Mouse (Mus musculus): ENCODE measurements around the gene Gm20517. TPM values are rescaled to one million over a fixed set of nuclear protein-coding genes. Genes with fewer than 3 reads are reported as not detected.

Gm20517 gene
- polyA plus RNA-seq, 1 experiment = 1.5 TPM

GRCm38 (mm10) chr17:47602289-47602688 lies 9.1 kb upstream of the Gm20517 start:
- no peak overlapping the region for H3K4me3 ChIP-seq
- H3K27me3 ChIP-seq (ENCODE audit: control insufficient read depth, insufficient read depth, insufficient read length) = no peaks in the 10 kb centered on the region
- peaks cover 31% of the 10 kb centered on the region for H3K36me3 ChIP-seq (ENCODE audit: control insufficient read depth, insufficient read depth)
- H3K79me2 ChIP-seq (ENCODE audit: control insufficient read depth, insufficient read depth) = no peaks in the 10 kb centered on the region
- H3ac ChIP-seq (ENCODE audit: control insufficient read depth, insufficient read length) = no peak overlapping the region
- TF ChIP-seq CEBPB (IDR thresholded peaks at IDR 0.05; ENCODE audit: insufficient read depth, poor library complexity, severe bottlenecking) = no peak
- peak; percentile 69 for TF ChIP-seq POLR2AphosphoS2 (IDR thresholded peaks at IDR 0.05; ENCODE audit: insufficient read length, low read depth)
- TF ChIP-seq MYOD1 (IDR thresholded peaks at IDR 0.05; ENCODE audit: control insufficient read depth in 1 of 3, insufficient read length in 2 of 3, low read depth in 2 of 3) = no peak
- no peak overlapping the region for H3K4me2 ChIP-seq (ENCODE audit: low read depth)

GRCm38 (mm10) chr17:47606220-47606619 lies 5.2 kb upstream of the Gm20517 start:
- TF ChIP-seq MYOG (IDR thresholded peaks at IDR 0.05; ENCODE audit: control insufficient read depth in 1 of 3, insufficient read depth in 1 of 3, insufficient read length in 2 of 3, low read depth in 2 of 3) = no peak
- no peak overlapping the region for H3K4me2 ChIP-seq (ENCODE audit: low read depth)
- peaks cover 11% of the 10 kb centered on the region for H3K36me3 ChIP-seq (ENCODE audit: control insufficient read depth, insufficient read depth)
- H3K79me2 ChIP-seq (ENCODE audit: control insufficient read depth, insufficient read depth) = peaks cover 25% of the 10 kb centered on the region
- no peaks in the 10 kb centered on the region for H3K27me3 ChIP-seq (ENCODE audit: control insufficient read depth, insufficient read depth, insufficient read length)
- H3ac ChIP-seq (ENCODE audit: control insufficient read depth, insufficient read length) = no peak overlapping the region
- H3K4me3 ChIP-seq = no peak overlapping the region

- Histone ChIP-seq H3K27me3 (ENCODE audit: control insufficient read depth, insufficient read depth, insufficient read length) (no peaks in the 10 kb centered on the region), H3ac (ENCODE audit: control insufficient read depth, insufficient read length) (no peak overlapping the region), H3K4me2 (ENCODE audit: low read depth) (peak overlapping the region; percentile 87), H3K4me3 (peak overlapping the region; percentile 82), H3K79me2 (ENCODE audit: control insufficient read depth, insufficient read depth) (peaks cover 53% of the 10 kb centered on the region), H3K36me3 (ENCODE audit: control insufficient read depth, insufficient read depth) (peaks cover 12% of the 10 kb centered on the region)
- TF ChIP-seq CEBPB (IDR thresholded peaks at IDR 0.05; ENCODE audit: insufficient read depth, poor library complexity, severe bottlenecking) = no peak
- no peak for TF ChIP-seq E2F4 (IDR thresholded peaks at IDR 0.05; ENCODE audit: insufficient read depth)
- no peak for TF ChIP-seq MAX (IDR thresholded peaks at IDR 0.05; ENCODE audit: low read depth)
- no peak for TF ChIP-seq USF1 (IDR thresholded peaks at IDR 0.05; ENCODE audit: low read depth)
- TF ChIP-seq TCF3 (IDR thresholded peaks at IDR 0.05; ENCODE audit: insufficient read length, low read depth) = no peak
- TF ChIP-seq REST (IDR thresholded peaks at IDR 0.05; ENCODE audit: insufficient read depth, insufficient read length) = no peak
- no peak for TF ChIP-seq MYOD1 (IDR thresholded peaks at IDR 0.05; ENCODE audit: control insufficient read depth in 1 of 3, insufficient read length in 2 of 3, low read depth in 2 of 3)
- TF ChIP-seq POLR2A (IDR thresholded peaks at IDR 0.05; ENCODE audit: insufficient read length, low read depth) = no peak
- TF ChIP-seq TCF12 (IDR thresholded peaks at IDR 0.05; ENCODE audit: insufficient read depth, poor library complexity, severe bottlenecking) = no peak
- no peak for TF ChIP-seq POLR2AphosphoS2 (IDR thresholded peaks at IDR 0.05; ENCODE audit: insufficient read length, low read depth)
- TF ChIP-seq MYOG (IDR thresholded peaks at IDR 0.05; ENCODE audit: control insufficient read depth in 1 of 3, insufficient read depth in 1 of 3, insufficient read length in 2 of 3, low read depth in 2 of 3) = no peak
- no peak for TF ChIP-seq SRF (IDR thresholded peaks at IDR 0.05; ENCODE audit: control insufficient read depth, insufficient read length, low read depth)
Observed at GRCm38 (mm10) chr17:47609182-47609581, 2.2 kb upstream of the Gm20517 start.

GRCm38 (mm10) chr17:47611661-47611982 lies 233 bp downstream of the Gm20517 start:
- H3K79me2 ChIP-seq (ENCODE audit: control insufficient read depth, insufficient read depth) = peaks cover 78% of the 10 kb centered on the region
- TF ChIP-seq POLR2AphosphoS2 (IDR thresholded peaks at IDR 0.05; ENCODE audit: insufficient read length, low read depth) = no peak
- TF ChIP-seq TCF12 (IDR thresholded peaks at IDR 0.05; ENCODE audit: insufficient read depth, poor library complexity, severe bottlenecking) = no peak
- no peak for TF ChIP-seq E2F4 (IDR thresholded peaks at IDR 0.05; ENCODE audit: insufficient read depth)
- no peak for TF ChIP-seq CEBPB (IDR thresholded peaks at IDR 0.05; ENCODE audit: insufficient read depth, poor library complexity, severe bottlenecking)
- TF ChIP-seq POLR2A (IDR thresholded peaks at IDR 0.05; ENCODE audit: insufficient read length, low read depth) = no peak
- TF ChIP-seq TCF3 (IDR thresholded peaks at IDR 0.05; ENCODE audit: insufficient read length, low read depth) = no peak
- no peak for TF ChIP-seq MAX (IDR thresholded peaks at IDR 0.05; ENCODE audit: low read depth)
- TF ChIP-seq MYOD1 (IDR thresholded peaks at IDR 0.05; ENCODE audit: control insufficient read depth in 1 of 3, insufficient read length in 2 of 3, low read depth in 2 of 3) = no peak
- TF ChIP-seq MYOG (IDR thresholded peaks at IDR 0.05; ENCODE audit: control insufficient read depth in 1 of 3, insufficient read depth in 1 of 3, insufficient read length in 2 of 3, low read depth in 2 of 3) = no peak
- TF ChIP-seq USF1 (IDR thresholded peaks at IDR 0.05; ENCODE audit: low read depth) = no peak
- no peak for TF ChIP-seq SRF (IDR thresholded peaks at IDR 0.05; ENCODE audit: control insufficient read depth, insufficient read length, low read depth)
- TF ChIP-seq REST (IDR thresholded peaks at IDR 0.05; ENCODE audit: insufficient read depth, insufficient read length) = no peak
- no peaks in the 10 kb centered on the region for H3K27me3 ChIP-seq (ENCODE audit: control insufficient read depth, insufficient read depth, insufficient read length)
- H3K4me2 ChIP-seq (ENCODE audit: low read depth) = peak overlapping the region; percentile 81
- peak overlapping the region; percentile 82 for H3K4me3 ChIP-seq
- peak overlapping the region; percentile 65 for H3ac ChIP-seq (ENCODE audit: control insufficient read depth, insufficient read length)
- peaks cover 16% of the 10 kb centered on the region for H3K36me3 ChIP-seq (ENCODE audit: control insufficient read depth, insufficient read depth)

- H3ac ChIP-seq (ENCODE audit: control insufficient read depth, insufficient read length) = no peak overlapping the region
- TF ChIP-seq POLR2AphosphoS2 (IDR thresholded peaks at IDR 0.05; ENCODE audit: insufficient read length, low read depth) (no peak), POLR2A (IDR thresholded peaks at IDR 0.05; ENCODE audit: insufficient read length, low read depth) (no peak), MAX (IDR thresholded peaks at IDR 0.05; ENCODE audit: low read depth) (no peak), TCF3 (IDR thresholded peaks at IDR 0.05; ENCODE audit: insufficient read length, low read depth) (no peak), TCF12 (IDR thresholded peaks at IDR 0.05; ENCODE audit: insufficient read depth, poor library complexity, severe bottlenecking) (no peak), MYOG (IDR thresholded peaks at IDR 0.05; ENCODE audit: control insufficient read depth in 1 of 3, insufficient read depth in 1 of 3, insufficient read length in 2 of 3, low read depth in 2 of 3) (no peak), CEBPB (IDR thresholded peaks at IDR 0.05; ENCODE audit: insufficient read depth, poor library complexity, severe bottlenecking) (no peak), USF1 (IDR thresholded peaks at IDR 0.05; ENCODE audit: low read depth) (no peak), E2F4 (IDR thresholded peaks at IDR 0.05; ENCODE audit: insufficient read depth) (no peak), SRF (IDR thresholded peaks at IDR 0.05; ENCODE audit: control insufficient read depth, insufficient read length, low read depth) (no peak), REST (IDR thresholded peaks at IDR 0.05; ENCODE audit: insufficient read depth, insufficient read length) (no peak), MYOD1 (IDR thresholded peaks at IDR 0.05; ENCODE audit: control insufficient read depth in 1 of 3, insufficient read length in 2 of 3, low read depth in 2 of 3) (no peak)
- H3K36me3 ChIP-seq (ENCODE audit: control insufficient read depth, insufficient read depth) = peaks cover 20% of the 10 kb centered on the region
- peaks cover 84% of the 10 kb centered on the region for H3K79me2 ChIP-seq (ENCODE audit: control insufficient read depth, insufficient read depth)
- no peaks in the 10 kb centered on the region for H3K27me3 ChIP-seq (ENCODE audit: control insufficient read depth, insufficient read depth, insufficient read length)
- H3K4me2 ChIP-seq (ENCODE audit: low read depth) = no peak overlapping the region
- no peak overlapping the region for H3K4me3 ChIP-seq
Observed at GRCm38 (mm10) chr17:47614018-47614417, 2.6 kb downstream of the Gm20517 start.
